Mouse (Mus musculus) C2C12 (cell line): Measurements from ENCODE around the gene Ifi205.
"Not testable (repeated sequence)": the region's sequence is repeated elsewhere in the genome, so short reads cannot be mapped to it uniquely, and the experiment has no call there.

Source experiments
- CEBPB ChIP-seq: IDR thresholded peaks from one replicate; pipeline ENCODE4 v1.6.1; 2011; ENCODE audit warnings: low read depth, mild to moderate bottlenecking, control low read depth, moderate library complexity
- CTCF ChIP-seq: IDR thresholded peaks from one replicate; pipeline ENCODE4 v1.5.1; 2011; ENCODE audit not compliant: control insufficient read depth, insufficient read depth, insufficient read length
- FOSL1 ChIP-seq: IDR thresholded peaks from one replicate; pipeline ENCODE4 v1.8.0; 2011; ENCODE audit warnings: mild to moderate bottlenecking, low read length; ENCODE audit not compliant: poor library complexity, insufficient read depth, severe bottlenecking
- MYOD1 ChIP-seq: IDR thresholded peaks from one replicate; pipeline ENCODE4 v1.6.1; 2011; ENCODE audit warnings: low read depth; ENCODE audit not compliant: control insufficient read depth, insufficient read length
- MYOG ChIP-seq: IDR thresholded peaks from one replicate; pipeline ENCODE4 v1.6.1; 2011; ENCODE audit not compliant: control insufficient read depth, insufficient read length; ENCODE audit errors: extremely low read depth
- USF1 ChIP-seq: IDR thresholded peaks from one replicate; pipeline ENCODE4 v1.6.1; 2011; ENCODE audit warnings: low read depth, mild to moderate bottlenecking, control low read depth, moderate library complexity

GRCm38 (mm10) chr1:174004352-174005109 lies 27.1 kb downstream of the Ifi205 start:
- not testable (repeated sequence) for TF ChIP-seq CTCF, CEBPB, MYOG, MYOD1, FOSL1, USF1
